Mouse (Mus musculus) heart, postnatal 0 days (tissue): Measurements from ENCODE around the gene Ivns1abp.

Experiments used
- CTCF ChIP-seq: IDR thresholded peaks from 2 replicates; pipeline ENCODE4 v1.5.1; 2016; ENCODE audit warnings: antibody characterized with exemption, control low read depth, low read depth
- EP300 ChIP-seq: IDR thresholded peaks from 2 replicates; pipeline ENCODE4 v1.6.1; 2016; ENCODE audit warnings: antibody characterized with exemption, low read depth

DNA sequence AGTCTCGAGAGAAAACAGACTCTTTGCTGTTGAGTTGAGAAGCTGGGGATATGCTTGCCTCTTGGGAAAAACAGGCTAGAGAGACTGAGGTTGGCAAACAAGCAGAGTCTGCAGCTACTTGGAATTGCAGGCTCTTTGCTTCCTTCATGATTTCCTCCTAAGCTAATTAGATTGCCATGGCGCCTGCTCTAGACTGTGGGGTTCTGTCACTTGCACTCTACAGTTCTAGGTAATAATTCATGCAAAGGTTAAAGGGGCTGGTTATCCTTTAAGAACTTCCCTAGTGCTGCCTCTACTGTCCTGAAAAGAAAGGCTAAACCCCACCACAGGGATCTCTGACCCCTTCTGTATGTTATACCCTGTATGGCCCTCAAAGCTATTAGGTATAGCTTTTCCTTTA is 46.7 kb upstream of the Ivns1abp start:
- TF ChIP-seq EP300 (no peak), CTCF (no peak)
